8 mouse cellular contexts compared by ENCODE assay signal in the genomic region with DNA sequence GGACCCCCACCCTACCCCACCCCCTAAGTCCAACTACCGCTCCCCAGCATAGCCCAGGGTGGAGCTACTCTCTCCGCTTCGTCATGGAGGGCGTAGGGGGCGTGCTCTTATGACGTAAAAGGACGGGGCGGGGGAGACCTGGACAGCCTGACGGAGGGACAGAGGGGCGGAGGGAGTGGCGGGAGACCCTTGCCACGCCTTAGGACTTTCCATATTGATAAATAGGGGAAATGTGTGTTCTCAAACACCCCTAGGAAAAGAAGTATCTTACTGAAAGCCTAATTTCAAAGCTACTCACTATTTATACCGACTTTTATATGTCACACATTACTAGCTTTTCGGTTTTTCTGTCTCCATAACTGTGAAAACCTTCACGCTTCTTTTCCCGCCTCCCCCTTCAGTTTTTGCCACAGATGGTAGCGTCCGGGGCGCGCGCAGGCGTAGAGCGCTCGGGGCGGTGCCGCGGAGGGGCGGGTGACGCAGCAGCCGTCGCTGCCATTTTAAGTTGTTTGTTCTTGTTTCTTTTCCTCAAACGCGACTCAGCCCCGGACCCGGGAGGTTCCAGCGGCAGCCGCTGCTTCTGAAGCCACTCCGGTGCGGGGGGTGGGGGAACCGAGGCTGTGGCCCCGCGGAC. TPM values are rescaled to one million over a fixed set of nuclear protein-coding genes. Genes with fewer than 3 reads are reported as not detected.
A peak's percentile ranks its signal among the peaks of the same experiment; 100 is the strongest.
DNase-seq lines count a peak whose midpoint lies in the region; ATAC-seq lines count a peak whose summit lies in the region.

No protein-coding gene starts in this region.

- H3K4me2 ChIP-seq in heart, embryonic 14.5 days (ENCODE audit: low read length): peak overlapping the region; percentile 91
- H3K4me2 ChIP-seq in liver, embryonic 13.5 days: peak overlapping the region; percentile 94
- H3K4me2 ChIP-seq in stomach, embryonic 16.5 days (ENCODE audit: low read depth, low read length): peak overlapping the region; percentile 80

- no peaks in the 10 kb centered on the region for H3K27me3 ChIP-seq in heart, embryonic 14.5 days (ENCODE audit: control insufficient read depth, insufficient read depth, low read length)
- no peaks in the 10 kb centered on the region for H3K27me3 ChIP-seq in liver, embryonic 13.5 days
- no peaks in the 10 kb centered on the region for H3K27me3 ChIP-seq in stomach, embryonic 16.5 days (ENCODE audit: control insufficient read depth, insufficient read depth, low read length)

- WGBS in heart, embryonic 14.5 days: under 1% methylated on average over 42 of the region's 42 CpGs
- WGBS in liver, embryonic 13.5 days (ENCODE audit: insufficient replicate concordance): under 1% methylated on average over 42 of the region's 42 CpGs
- WGBS in stomach, embryonic 16.5 days: under 1% methylated on average over 42 of the region's 42 CpGs

- H3K27ac ChIP-seq in heart, embryonic 14.5 days (replicated peaks in 1 of 2; ENCODE audit: control insufficient read depth in 1 of 2, insufficient read depth in 1 of 2, low read depth in 2 of 2, low read length in 2 of 2): peak overlapping the region; percentile 100
- H3K27ac ChIP-seq in liver, embryonic 13.5 days: peak overlapping the region; percentile 100
- H3K27ac ChIP-seq in stomach, embryonic 16.5 days (ENCODE audit: low read length): peak overlapping the region; percentile 100

- peaks cover 0 to 27% of the 10 kb centered on the region in 2 experiments; a peak in 3 of 4 replicates for H3K4me1 ChIP-seq in heart, embryonic 14.5 days (ENCODE audit: control insufficient read depth in 2 of 2, insufficient read depth in 2 of 2, low read length in 2 of 2)
- peaks cover 30% of the 10 kb centered on the region for H3K4me1 ChIP-seq in liver, embryonic 13.5 days (replicated peaks)
- H3K4me1 ChIP-seq in stomach, embryonic 16.5 days (ENCODE audit: control insufficient read depth, insufficient read depth, low read length): 0 out of 2 replicates have a peak, but pooled peaks cover 11% of the 10 kb centered on the region

- peak overlapping the region; percentile 99 for H3K9ac ChIP-seq in heart, embryonic 14.5 days (ENCODE audit: low read length)
- H3K9ac ChIP-seq in liver, embryonic 13.5 days: peak overlapping the region; percentile 99
- peak overlapping the region; percentile 99 for H3K9ac ChIP-seq in stomach, embryonic 16.5 days (ENCODE audit: low read length)

- peaks cover 15% of the 10 kb centered on the region for H3K36me3 ChIP-seq in heart, embryonic 14.5 days (ENCODE audit: control insufficient read depth, insufficient read depth, low read length)
- peaks cover 14% of the 10 kb centered on the region for H3K36me3 ChIP-seq in liver, embryonic 13.5 days
- no peaks in the 10 kb centered on the region for H3K36me3 ChIP-seq in stomach, embryonic 16.5 days (ENCODE audit: control insufficient read depth, insufficient read depth, low read length)

- peak; percentile 88 for ATAC-seq in erythroid progenitor cell, adult 5-6 weeks (replicated peaks; ENCODE audit: low FRiP score, poor library complexity, severe bottlenecking)
- peak; percentile 98 for ATAC-seq in heart, embryonic 14.5 days (ENCODE audit: insufficient number of reproducible peaks, insufficient read depth, low FRiP score, low read depth)
- peak; percentile 93 for ATAC-seq in liver, embryonic 13.5 days (ENCODE audit: low read depth)
- ATAC-seq in stomach, embryonic 16.5 days (ENCODE audit: insufficient read depth, low FRiP score): peak; percentile 98

- no peaks in the 10 kb centered on the region for H3K9me3 ChIP-seq in heart, embryonic 14.5 days (ENCODE audit: control insufficient read depth, low read length)
- no peaks in the 10 kb centered on the region for H3K9me3 ChIP-seq in liver, embryonic 13.5 days (replicated peaks)
- H3K9me3 ChIP-seq in stomach, embryonic 16.5 days (replicated peaks; ENCODE audit: control insufficient read depth, low read length): no peaks in the 10 kb centered on the region

- peak; percentile 97 for DNase-seq in CD4-positive helper T cell, adult 2 months (ENCODE audit: low read depth, low spot score)
- DNase-seq in brain, embryonic 18.5 days (ENCODE audit: low read depth, low spot score): peak; percentile 96
- peak; percentile 97 for DNase-seq in kidney, postnatal 14 days
- peak; percentile 96 for DNase-seq in liver, embryonic 13.5 days
- DNase-seq in neural tube, embryonic 10.5 days (ENCODE audit: extremely low spot score, low spot score): peak; percentile 96

- peak overlapping the region; percentile 88 to 99 for H3K4me3 ChIP-seq in heart, embryonic 14.5 days (ENCODE audit: control insufficient read depth in 1 of 2, insufficient read depth in 1 of 2, low read depth in 1 of 2, low read length in 2 of 2)
- peak overlapping the region; percentile 98 for H3K4me3 ChIP-seq in liver, embryonic 13.5 days (replicated peaks)
- H3K4me3 ChIP-seq in stomach, embryonic 16.5 days (replicated peaks; ENCODE audit: low read length): peak overlapping the region; percentile 98

RNA-seq across cellular contexts. Expression of a gene that starts 0.7 kb away (rescaled TPM):
- 101 and 125 TPM in 2 replicates for total RNA-seq in erythroid progenitor cell, adult 5-6 weeks (2015; ENCODE audit: low replicate concordance)
- 68.5 and 78.0 TPM in 2 replicates for total RNA-seq in erythroid progenitor cell, adult 5-6 weeks (2017; ENCODE audit: low replicate concordance)
- 19.0 and 22.6 TPM in 2 replicates for polyA plus RNA-seq in heart, embryonic 14.5 days (2014; fragmentation: Nextera tagmentation; extraction: Ambion mirVana)
- 9.5 and 9.6 TPM in 2 replicates for polyA plus RNA-seq in liver, embryonic 13.5 days (2015; fragmentation: Nextera tagmentation; extraction: Ambion mirVana)
- polyA plus RNA-seq in stomach, embryonic 16.5 days (2015; fragmentation: Nextera tagmentation; extraction: Ambion mirVana): 14.1 and 15.2 TPM in 2 replicates

RNA-seq across cellular contexts. Expression of a gene that starts 30.5 kb away (rescaled TPM):
- total RNA-seq in erythroid progenitor cell, adult 5-6 weeks (2015; ENCODE audit: low replicate concordance): 18.0 and 24.1 TPM in 2 replicates
- total RNA-seq in erythroid progenitor cell, adult 5-6 weeks (2017; ENCODE audit: low replicate concordance): 22.7 and 26.2 TPM in 2 replicates
- polyA plus RNA-seq in heart, embryonic 14.5 days (2014; fragmentation: Nextera tagmentation; extraction: Ambion mirVana): 312 and 318 TPM in 2 replicates
- polyA plus RNA-seq in liver, embryonic 13.5 days (2015; fragmentation: Nextera tagmentation; extraction: Ambion mirVana): 66.4 and 68.0 TPM in 2 replicates
- 91.6 and 93.4 TPM in 2 replicates for polyA plus RNA-seq in stomach, embryonic 16.5 days (2015; fragmentation: Nextera tagmentation; extraction: Ambion mirVana)

RNA-seq across cellular contexts. Expression of a gene that starts 30.7 kb away (rescaled TPM):
- total RNA-seq in erythroid progenitor cell, adult 5-6 weeks (2015; ENCODE audit: low replicate concordance): 40.0 and 51.6 TPM in 2 replicates
- total RNA-seq in erythroid progenitor cell, adult 5-6 weeks (2017; ENCODE audit: low replicate concordance): 22.4 and 54.9 TPM in 2 replicates
- polyA plus RNA-seq in heart, embryonic 14.5 days (2014; fragmentation: Nextera tagmentation; extraction: Ambion mirVana): 31.4 and 32.0 TPM in 2 replicates
- polyA plus RNA-seq in liver, embryonic 13.5 days (2015; fragmentation: Nextera tagmentation; extraction: Ambion mirVana): 29.4 and 36.7 TPM in 2 replicates
- 39.5 and 42.2 TPM in 2 replicates for polyA plus RNA-seq in stomach, embryonic 16.5 days (2015; fragmentation: Nextera tagmentation; extraction: Ambion mirVana)

RNA-seq across cellular contexts. Expression of a gene that starts 39.1 kb away (rescaled TPM):
- total RNA-seq in erythroid progenitor cell, adult 5-6 weeks (2015; ENCODE audit: low replicate concordance): 289 and 378 TPM in 2 replicates
- total RNA-seq in erythroid progenitor cell, adult 5-6 weeks (2017; ENCODE audit: low replicate concordance): 180 and 322 TPM in 2 replicates
- 108 and 112 TPM in 2 replicates for polyA plus RNA-seq in heart, embryonic 14.5 days (2014; fragmentation: Nextera tagmentation; extraction: Ambion mirVana)
- 154 and 171 TPM in 2 replicates for polyA plus RNA-seq in liver, embryonic 13.5 days (2015; fragmentation: Nextera tagmentation; extraction: Ambion mirVana)
- polyA plus RNA-seq in stomach, embryonic 16.5 days (2015; fragmentation: Nextera tagmentation; extraction: Ambion mirVana): 76.2 and 84.9 TPM in 2 replicates

RNA-seq across cellular contexts. Expression of a gene that starts 44.1 kb away (rescaled TPM):
- not detected in 2 replicates for total RNA-seq in erythroid progenitor cell, adult 5-6 weeks (2015; ENCODE audit: low replicate concordance)
- total RNA-seq in erythroid progenitor cell, adult 5-6 weeks (2017; ENCODE audit: low replicate concordance): not detected in 2 replicates
- 0.04 and 0.15 TPM in 2 replicates for polyA plus RNA-seq in heart, embryonic 14.5 days (2014; fragmentation: Nextera tagmentation; extraction: Ambion mirVana)
- polyA plus RNA-seq in liver, embryonic 13.5 days (2015; fragmentation: Nextera tagmentation; extraction: Ambion mirVana): 0.13 and 0.16 TPM in 2 replicates
- polyA plus RNA-seq in stomach, embryonic 16.5 days (2015; fragmentation: Nextera tagmentation; extraction: Ambion mirVana): 0.50 and 0.63 TPM in 2 replicates

Comparison
In these comparisons a context has a peak if more than half of its experiments do, and no peak if none do; other contexts are left out.
1. Peak in every context shown above with its lines: DNase-seq, ATAC-seq, H3K4me3 ChIP-seq and H3K27ac ChIP-seq.